ENCODE assay signal across 8 mouse cellular contexts in genomic region chr10:76835497-76836357, GRCm38 (mm10).
DNase-seq lines count a peak whose midpoint lies in the region; ATAC-seq and TF ChIP-seq lines count a peak whose summit lies in the region.

No protein-coding gene starts in this region.

- DNase-seq in CH12.LX (ENCODE audit: extremely low read depth), result peak; percentile 66
- DNase-seq in c-Kit-negative CD71-positive TER-119-positive erythroid progenitor cells, embryonic 14.5 days (ENCODE audit: low read depth, low spot score), result peak; percentile 28
- peak; percentile 88 for DNase-seq in forebrain, embryonic 11.5 days (ENCODE audit: low spot score)
- DNase-seq in heart, postnatal 0 days (ENCODE audit: low spot score), result peak; percentile 77
- peak; percentile 87 to 94 for DNase-seq in kidney, postnatal 25 days
- peak; percentile 62 to 67 for DNase-seq in lung, adult 18-20 months
- DNase-seq in testis, postnatal 10 days (ENCODE audit: low spot score), result peak; percentile 91

- no peak overlapping the region for H3K9ac ChIP-seq in CH12.LX (ENCODE audit: insufficient read depth, low read depth)
- H3K9ac ChIP-seq in forebrain, embryonic 11.5 days (ENCODE audit: low read length), result no peak overlapping the region
- no peak overlapping the region for H3K9ac ChIP-seq in heart, postnatal 0 days (replicated peaks; ENCODE audit: low read depth, low read length)

- no peak for TF ChIP-seq EP300 in CH12.LX (IDR thresholded peaks at IDR 0.05; ENCODE audit: low read length)
- TF ChIP-seq EP300 in heart, postnatal 0 days (IDR thresholded peaks at IDR 0.05; ENCODE audit: low read depth), result no peak

- H3K4me3 ChIP-seq in CH12.LX (replicated peaks in 1 of 3; ENCODE audit: low read depth in 2 of 3, low read length in 2 of 3, poor library complexity in 1 of 3), result no peak overlapping the region
- no peak overlapping the region for H3K4me3 ChIP-seq in forebrain, embryonic 11.5 days (ENCODE audit: low read depth, low read length)
- H3K4me3 ChIP-seq in heart, postnatal 0 days (ENCODE audit: low read depth, low read length), result no peak overlapping the region

- no peak overlapping the region for H3K27ac ChIP-seq in CH12.LX (ENCODE audit: insufficient read depth, low read depth)
- H3K27ac ChIP-seq in forebrain, embryonic 11.5 days (ENCODE audit: low read depth, low read length), result no peak overlapping the region
- no peak overlapping the region for H3K27ac ChIP-seq in heart, postnatal 0 days (ENCODE audit: low read depth)

- peaks cover 66% of the 10 kb centered on the region for H3K27me3 ChIP-seq in CH12.LX (replicated peaks)
- H3K27me3 ChIP-seq in forebrain, embryonic 11.5 days (ENCODE audit: control insufficient read depth, insufficient read depth, low read length), result no peaks in the 10 kb centered on the region
- H3K27me3 ChIP-seq in heart, postnatal 0 days (ENCODE audit: control insufficient read depth, insufficient read depth, low read length), result no peaks in the 10 kb centered on the region

- peak; percentile 97 for TF ChIP-seq RAD21 in CH12.LX (IDR thresholded peaks at IDR 0.05; ENCODE audit: low read depth, low read length)

- no peak for TF ChIP-seq POLR2A in CH12.LX (IDR thresholded peaks at IDR 0.05; ENCODE audit: low read depth, low read length)

- H3K4me1 ChIP-seq in CH12.LX (ENCODE audit: control insufficient read depth in 1 of 2, insufficient read depth in 2 of 2), result no peaks in the 10 kb centered on the region
- H3K4me1 ChIP-seq in forebrain, embryonic 11.5 days (replicated peaks; ENCODE audit: control insufficient read depth, insufficient read depth, low read length), result no peaks in the 10 kb centered on the region
- no peaks in the 10 kb centered on the region for H3K4me1 ChIP-seq in heart, postnatal 0 days (ENCODE audit: control insufficient read depth, insufficient read depth)

- dilution Hi-C loops in CH12.LX (cut with MboI; ENCODE audit: extremely low pct_ligation_motif_present, extremely low pct_unique_long_range_greater_than_20kb, low sequenced_read_pairs), result no loop called here

- TF ChIP-seq CTCF in CH12.LX (conservative IDR thresholded peaks at IDR 0.05 in 1 of 2, IDR thresholded peaks at IDR 0.05 in 1 of 2; ENCODE audit: low read depth in 2 of 2, low read length in 2 of 2), result peak; percentile 93 to 98
- peak; percentile 99 for TF ChIP-seq CTCF in heart, postnatal 0 days (IDR thresholded peaks at IDR 0.05; ENCODE audit: low read depth)

- H3K36me3 ChIP-seq in CH12.LX (replicated peaks in 1 of 2; ENCODE audit: control insufficient read depth in 1 of 2, insufficient read depth in 1 of 2, low read length in 1 of 2), result no peaks in the 10 kb centered on the region
- no peaks in the 10 kb centered on the region for H3K36me3 ChIP-seq in forebrain, embryonic 11.5 days (ENCODE audit: control insufficient read depth, insufficient read depth, low read length)
- no peaks in the 10 kb centered on the region for H3K36me3 ChIP-seq in heart, postnatal 0 days (replicated peaks; ENCODE audit: control insufficient read depth, insufficient read depth, low read length)

- peaks cover 16% of the 10 kb centered on the region for H3K9me3 ChIP-seq in CH12.LX (replicated peaks; ENCODE audit: low read length)
- H3K9me3 ChIP-seq in forebrain, embryonic 11.5 days (ENCODE audit: control insufficient read depth, low read length), result no peaks in the 10 kb centered on the region
- H3K9me3 ChIP-seq in heart, postnatal 0 days (replicated peaks; ENCODE audit: control insufficient read depth, low read length), result no peaks in the 10 kb centered on the region

- no peak for ATAC-seq in forebrain, embryonic 11.5 days (replicated peaks; ENCODE audit: low FRiP score)
- peak; percentile 68 for ATAC-seq in heart, postnatal 0 days (ENCODE audit: insufficient read depth, low read depth)
- peak; percentile 48; the same call in 1 of the 2 replicates for ATAC-seq in neutrophil, adult 5-6 weeks (ENCODE audit: extremely low read depth, insufficient number of reproducible peaks, low FRiP score, poor library complexity, severe bottlenecking)

- no peaks in the 10 kb centered on the region for H3K79me2 ChIP-seq in CH12.LX (replicated peaks; ENCODE audit: control insufficient read depth, extremely low read depth, insufficient read depth, poor library complexity, severe bottlenecking)

- no peak overlapping the region for H3K4me2 ChIP-seq in CH12.LX (ENCODE audit: insufficient read depth, low read depth, poor library complexity, severe bottlenecking)
- no peak overlapping the region for H3K4me2 ChIP-seq in forebrain, embryonic 11.5 days (ENCODE audit: low read depth, low read length, severe bottlenecking)
- no peak overlapping the region for H3K4me2 ChIP-seq in heart, postnatal 0 days (ENCODE audit: low read depth, low read length)

- 63% methylated on average over 14 of the region's 14 CpGs for WGBS in forebrain, embryonic 11.5 days
- WGBS in heart, postnatal 0 days, result 47% methylated on average over 14 of the region's 14 CpGs

- in situ Hi-C loops in CH12.LX (cut with MboI; ENCODE audit: low pct_ligation_motif_present, low pct_unique_long_range_greater_than_20kb, low sequenced_read_pairs), result loop anchor here (5.0 to 25.0 kb wide), 2 partner anchors 177 to 237 kb away; no protein-coding TSS in a partner anchor

TF ChIP-seq in CH12.LX, 34 proteins besides CTCF, POLR2A, EP300 and RAD21:
- no peak for TF ChIP-seq TCF12 (IDR thresholded peaks at IDR 0.05; ENCODE audit: low read depth, low read length)
- TF ChIP-seq MYC (IDR thresholded peaks at IDR 0.05; ENCODE audit: low read depth, low read length), result no peak
- TF ChIP-seq HCFC1 (IDR thresholded peaks at IDR 0.05; ENCODE audit: low read depth, low read length), result no peak
- no peak for TF ChIP-seq BHLHE40 (IDR thresholded peaks at IDR 0.05; ENCODE audit: low read depth, low read length)
- TF ChIP-seq ZMIZ1 (IDR thresholded peaks at IDR 0.05; ENCODE audit: low read depth, low read length), result no peak
- TF ChIP-seq KAT2A (IDR thresholded peaks at IDR 0.05; ENCODE audit: insufficient replicate concordance, low read length), result no peak
- TF ChIP-seq ZC3H11A (IDR thresholded peaks at IDR 0.05; ENCODE audit: low read depth, low read length), result 0 out of 2 replicates have a peak, but pooled peaks have one; percentile 17
- TF ChIP-seq GABPA (IDR thresholded peaks at IDR 0.05; ENCODE audit: insufficient replicate concordance, low read depth, low read length), result no peak
- TF ChIP-seq ZKSCAN1 (IDR thresholded peaks at IDR 0.05; ENCODE audit: borderline replicate concordance, low read depth, low read length), result no peak
- no peak for TF ChIP-seq SIN3A (IDR thresholded peaks at IDR 0.05; ENCODE audit: low read length)
- no peak for TF ChIP-seq NELFE (IDR thresholded peaks at IDR 0.05; ENCODE audit: low read depth, low read length)
- TF ChIP-seq ETS1 (conservative IDR thresholded peaks at IDR 0.05; ENCODE audit: low read depth, low read length), result no peak
- TF ChIP-seq POLR2AphosphoS2 (IDR thresholded peaks at IDR 0.05; ENCODE audit: low read depth, low read length), result no peak
- TF ChIP-seq UBTF (IDR thresholded peaks at IDR 0.05; ENCODE audit: low read depth, low read length), result no peak
- TF ChIP-seq JUND (conservative IDR thresholded peaks at IDR 0.05; ENCODE audit: low read depth, low read length), result no peak
- peak; percentile 89 for TF ChIP-seq SMC3 (IDR thresholded peaks at IDR 0.05; ENCODE audit: low read depth, low read length)
TF ChIP-seq in CH12.LX: peak in this region for 2.

Comparison
In these comparisons a context has a peak if more than half of its experiments do, and no peak if none do; other contexts are left out.
1. DNase-seq: peak in every context shown above with its lines; median percentile 91 in testis, postnatal 10 days; 90 in kidney, postnatal 25 days; 88 in forebrain, embryonic 11.5 days; 77 in heart, postnatal 0 days; 66 in CH12.LX; 64 in lung, adult 18-20 months; 28 in c-Kit-negative CD71-positive TER-119-positive erythroid progenitor cells, embryonic 14.5 days.